Mouse (Mus musculus): ENCODE measurements around the gene Cass4. TPM values are rescaled to one million over a fixed set of nuclear protein-coding genes. Genes with fewer than 3 reads are reported as not detected.

The Cass4 gene
- total and polyA plus RNA-seq, 3 experiments, result 0.16 to 0.87 TPM; not detected in 1

GRCm38 (mm10) chr2:172447317-172447716 is 53.7 kb downstream of the Cass4 start:
- ATAC-seq (ENCODE audit: extremely low read depth, insufficient number of reproducible peaks, low FRiP score, poor library complexity, severe bottlenecking) (no peak), DNase-seq (ENCODE audit: low spot score) (no peak)
- Histone ChIP-seq H3K4me3 (ENCODE audit: low read depth, low read length) (no peak overlapping the region), H3K27me3 (ENCODE audit: insufficient read depth, low read length) (no peaks in the 10 kb centered on the region), H3K4me1 (ENCODE audit: insufficient read depth, low read depth, low read length) (peaks cover 2% of the 10 kb centered on the region; the same call in 1 of the 2 replicates), H3K36me3 (replicated peaks) (peaks cover 97% of the 10 kb centered on the region), H3K9me3 (replicated peaks) (no peaks in the 10 kb centered on the region)
- TF ChIP-seq CTCF (IDR thresholded peaks at IDR 0.05; ENCODE audit: low read depth, low read length) (0 out of 2 replicates have a peak, but pooled peaks have one; percentile 7), POLR2AphosphoS5 (IDR thresholded peaks at IDR 0.05; ENCODE audit: insufficient replicate concordance, low read depth, low read length) (no peak), GATA1 (IDR thresholded peaks at IDR 0.05; ENCODE audit: borderline replicate concordance, low read length) (no peak)

GRCm38 (mm10) chr2:172448329-172448728 is 54.7 kb downstream of the Cass4 start:
- no peak for DNase-seq (ENCODE audit: low spot score)
- peaks cover 99% of the 10 kb centered on the region for H3K36me3 ChIP-seq (replicated peaks)

DNA sequence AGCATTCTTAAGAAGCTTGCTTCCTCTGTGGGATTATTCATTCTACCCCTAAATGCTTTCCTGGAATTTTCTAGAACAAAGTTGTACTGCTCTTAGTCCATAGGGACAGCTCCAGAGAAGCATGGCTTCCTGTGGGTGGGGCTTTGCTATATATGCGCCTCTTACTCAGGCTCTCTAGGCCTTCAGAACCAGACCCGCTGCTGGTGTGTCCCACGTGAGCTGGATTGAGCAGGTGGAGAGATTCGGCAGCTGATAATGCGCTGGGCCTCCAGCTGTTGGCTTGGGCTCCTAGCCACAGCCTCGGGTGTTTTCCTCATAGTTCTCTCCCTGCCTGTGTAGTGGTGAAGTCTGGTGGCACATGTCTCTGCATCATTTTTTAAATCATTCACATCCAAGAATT is 57.0 kb downstream of the Cass4 start:
- Histone ChIP-seq H3K9me3 (replicated peaks) (no peaks in the 10 kb centered on the region), H3K4me1 (ENCODE audit: insufficient read depth, low read depth, low read length) (no peaks in the 10 kb centered on the region), H3K27me3 (ENCODE audit: insufficient read depth, low read length) (no peaks in the 10 kb centered on the region), H3K36me3 (replicated peaks) (peaks cover 99% of the 10 kb centered on the region), H3K4me3 (ENCODE audit: low read depth, low read length) (no peak overlapping the region)
- ATAC-seq (ENCODE audit: extremely low read depth, insufficient number of reproducible peaks, low FRiP score, poor library complexity, severe bottlenecking) (no peak), DNase-seq (ENCODE audit: low spot score) (no peak)
- TF ChIP-seq TAL1 (conservative IDR thresholded peaks at IDR 0.05; ENCODE audit: low read depth, low read length) (no peak), CTCF (IDR thresholded peaks at IDR 0.05; ENCODE audit: low read depth, low read length) (no peak), GATA1 (IDR thresholded peaks at IDR 0.05; ENCODE audit: borderline replicate concordance, low read length) (no peak), POLR2AphosphoS5 (IDR thresholded peaks at IDR 0.05; ENCODE audit: insufficient replicate concordance, low read depth, low read length) (no peak), GATA2 (IDR thresholded peaks at IDR 0.05; ENCODE audit: borderline replicate concordance, low read depth, low read length) (no peak)

More at GRCm38 (mm10) chr2:172448329-172448728, 54.7 kb downstream of the Cass4 start:
- TF ChIP-seq GATA1 (IDR thresholded peaks at IDR 0.05; ENCODE audit: borderline replicate concordance, low read length), result no peak
- no peak for TF ChIP-seq CTCF (IDR thresholded peaks at IDR 0.05; ENCODE audit: low read depth, low read length)
- no peak for TF ChIP-seq TAL1 (conservative IDR thresholded peaks at IDR 0.05; ENCODE audit: low read depth, low read length)
- no peak for TF ChIP-seq POLR2AphosphoS5 (IDR thresholded peaks at IDR 0.05; ENCODE audit: insufficient replicate concordance, low read depth, low read length)
- no peak for TF ChIP-seq GATA2 (IDR thresholded peaks at IDR 0.05; ENCODE audit: borderline replicate concordance, low read depth, low read length)
- Histone ChIP-seq H3K4me1 (ENCODE audit: insufficient read depth, low read depth, low read length) (no peaks in the 10 kb centered on the region), H3K27me3 (ENCODE audit: insufficient read depth, low read length) (no peaks in the 10 kb centered on the region), H3K4me3 (ENCODE audit: low read depth, low read length) (no peak overlapping the region), H3K9me3 (replicated peaks) (no peaks in the 10 kb centered on the region)
- ATAC-seq (ENCODE audit: extremely low read depth, insufficient number of reproducible peaks, low FRiP score, poor library complexity, severe bottlenecking), result no peak

GRCm38 (mm10) chr2:172452031-172452430 is 58.4 kb downstream of the Cass4 start:
- H3K27me3 ChIP-seq (ENCODE audit: insufficient read depth, low read length), result no peaks in the 10 kb centered on the region
- no peaks in the 10 kb centered on the region for H3K4me1 ChIP-seq (ENCODE audit: insufficient read depth, low read depth, low read length)
- ATAC-seq (ENCODE audit: extremely low read depth, insufficient number of reproducible peaks, low FRiP score, poor library complexity, severe bottlenecking), result no peak
- peaks cover 99% of the 10 kb centered on the region for H3K36me3 ChIP-seq (replicated peaks)
- TF ChIP-seq POLR2AphosphoS5 (IDR thresholded peaks at IDR 0.05; ENCODE audit: insufficient replicate concordance, low read depth, low read length) (no peak), TAL1 (conservative IDR thresholded peaks at IDR 0.05; ENCODE audit: low read depth, low read length) (no peak), CTCF (IDR thresholded peaks at IDR 0.05; ENCODE audit: low read depth, low read length) (no peak), GATA1 (IDR thresholded peaks at IDR 0.05; ENCODE audit: borderline replicate concordance, low read length) (no peak), GATA2 (IDR thresholded peaks at IDR 0.05; ENCODE audit: borderline replicate concordance, low read depth, low read length) (no peak)
- no peak overlapping the region for H3K4me3 ChIP-seq (ENCODE audit: low read depth, low read length)
- DNase-seq (ENCODE audit: low spot score), result no peak
- H3K9me3 ChIP-seq (replicated peaks), result no peaks in the 10 kb centered on the region

- Histone ChIP-seq H3K4me1 (ENCODE audit: insufficient read depth, low read depth, low read length) (no peaks in the 10 kb centered on the region), H3K27me3 (ENCODE audit: insufficient read depth, low read length) (no peaks in the 10 kb centered on the region), H3K36me3 (replicated peaks) (peaks cover 99% of the 10 kb centered on the region), H3K4me3 (ENCODE audit: low read depth, low read length) (no peak overlapping the region), H3K9me3 (replicated peaks) (no peaks in the 10 kb centered on the region)
- ATAC-seq (ENCODE audit: extremely low read depth, insufficient number of reproducible peaks, low FRiP score, poor library complexity, severe bottlenecking) (no peak), DNase-seq (ENCODE audit: low spot score) (no peak)
- no peak for TF ChIP-seq CTCF (IDR thresholded peaks at IDR 0.05; ENCODE audit: low read depth, low read length)
- TF ChIP-seq GATA1 (IDR thresholded peaks at IDR 0.05; ENCODE audit: borderline replicate concordance, low read length), result no peak
- TF ChIP-seq GATA2 (IDR thresholded peaks at IDR 0.05; ENCODE audit: borderline replicate concordance, low read depth, low read length), result no peak
- no peak for TF ChIP-seq POLR2AphosphoS5 (IDR thresholded peaks at IDR 0.05; ENCODE audit: insufficient replicate concordance, low read depth, low read length)
- TF ChIP-seq TAL1 (conservative IDR thresholded peaks at IDR 0.05; ENCODE audit: low read depth, low read length), result no peak
These were observed 58.9 kb downstream of the Cass4 start for GRCm38 (mm10) chr2:172452458-172452857.

- H3K9me3 ChIP-seq (replicated peaks), result no peaks in the 10 kb centered on the region
- no peak for ATAC-seq (ENCODE audit: extremely low read depth, insufficient number of reproducible peaks, low FRiP score, poor library complexity, severe bottlenecking)
- no peak for TF ChIP-seq TAL1 (conservative IDR thresholded peaks at IDR 0.05; ENCODE audit: low read depth, low read length)
- no peak for TF ChIP-seq GATA2 (IDR thresholded peaks at IDR 0.05; ENCODE audit: borderline replicate concordance, low read depth, low read length)
- no peak within 1 kb of the TSS for H3K4me3 ChIP-seq (ENCODE audit: low read depth, low read length)
- no peaks in the 10 kb centered on the region for H3K27me3 ChIP-seq (ENCODE audit: insufficient read depth, low read length)
- peaks cover 92% of the 10 kb centered on the region for H3K36me3 ChIP-seq (replicated peaks)
- H3K4me1 ChIP-seq (ENCODE audit: insufficient read depth, low read depth, low read length), result no peaks in the 10 kb centered on the region
- DNase-seq (ENCODE audit: low spot score), result no peak
These were observed 64.9 kb downstream of the Cass4 start, which contains the start of gene Gcnt7 for GRCm38 (mm10) chr2:172458496-172458895. TSS of gene Gcnt7 (minus strand) at chr2:172458596.

DNA sequence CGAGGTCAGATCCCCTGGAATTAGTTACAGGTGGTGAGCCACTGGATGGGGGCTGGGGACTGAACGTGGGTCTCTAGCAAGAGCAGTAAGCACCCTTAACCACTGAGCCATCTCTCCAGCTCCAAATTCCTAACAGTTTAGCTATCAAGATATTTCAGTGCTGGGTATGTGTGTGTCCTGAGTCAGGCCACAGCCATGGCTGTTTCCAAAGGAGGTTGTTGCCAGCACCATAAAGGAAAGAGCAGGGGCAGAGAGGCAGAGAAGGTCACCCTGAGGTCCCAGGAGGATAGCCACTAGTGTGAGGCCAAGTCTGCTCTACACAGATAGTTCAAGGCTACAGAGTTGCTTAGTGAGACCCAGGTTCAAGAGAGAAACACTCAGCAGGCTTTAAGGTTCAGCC is 67.1 kb downstream of the Cass4 start:
- ATAC-seq (ENCODE audit: extremely low read depth, insufficient number of reproducible peaks, low FRiP score, poor library complexity, severe bottlenecking), result no peak
- H3K9me3 ChIP-seq (replicated peaks), result no peaks in the 10 kb centered on the region
- H3K36me3 ChIP-seq (replicated peaks), result peaks cover 93% of the 10 kb centered on the region
- no peaks in the 10 kb centered on the region for H3K4me1 ChIP-seq (ENCODE audit: insufficient read depth, low read depth, low read length)
- H3K4me3 ChIP-seq (ENCODE audit: low read depth, low read length), result no peak overlapping the region
- no peak for DNase-seq (ENCODE audit: low spot score)
- no peak for TF ChIP-seq POLR2AphosphoS5 (IDR thresholded peaks at IDR 0.05; ENCODE audit: insufficient replicate concordance, low read depth, low read length)
- no peak for TF ChIP-seq CTCF (IDR thresholded peaks at IDR 0.05; ENCODE audit: low read depth, low read length)
- no peak for TF ChIP-seq TAL1 (conservative IDR thresholded peaks at IDR 0.05; ENCODE audit: low read depth, low read length)
- no peak for TF ChIP-seq GATA1 (IDR thresholded peaks at IDR 0.05; ENCODE audit: borderline replicate concordance, low read length)
- no peak for TF ChIP-seq GATA2 (IDR thresholded peaks at IDR 0.05; ENCODE audit: borderline replicate concordance, low read depth, low read length)
- H3K27me3 ChIP-seq (ENCODE audit: insufficient read depth, low read length), result no peaks in the 10 kb centered on the region

Measured in G1E (cell line).